Mouse (Mus musculus): ENCODE results near the gene Hist2h2bb. TPM values are rescaled to one million over a fixed set of nuclear protein-coding genes. Genes with fewer than 3 reads are reported as not detected.

Gene Hist2h2bb
- polyA plus RNA-seq, 1 experiment, result 3.6 TPM

DNA sequence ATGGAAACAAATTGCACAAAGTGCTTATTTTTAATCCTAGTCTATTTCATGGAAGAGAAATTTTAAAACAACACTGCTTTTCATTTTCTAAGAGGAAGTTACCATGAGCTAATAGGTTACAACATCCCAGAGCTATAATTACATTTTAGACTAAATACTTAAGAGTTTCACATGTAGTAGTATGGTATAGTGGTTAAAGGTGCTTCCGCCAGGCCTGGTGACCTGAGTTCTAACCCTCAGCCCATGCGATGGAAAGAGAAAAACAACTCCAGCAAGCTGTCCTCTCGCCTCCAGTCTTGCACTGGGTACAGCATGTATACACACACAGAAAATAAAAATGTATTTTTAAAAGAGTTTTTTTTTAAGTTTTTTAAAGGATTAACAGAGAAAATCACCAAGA, 17.8 kb upstream of the Hist2h2bb start:
- Histone ChIP-seq H3K4me3 (ENCODE audit: insufficient read depth, low read length) (no peak overlapping the region), H3K27ac (ENCODE audit: insufficient read depth, low read depth, low read length) (peak overlapping the region; percentile 95), H3K4me1 (ENCODE audit: control insufficient read depth, insufficient read depth, low read length) (peaks cover 37% of the 10 kb centered on the region)
- TF ChIP-seq CTCF (IDR thresholded peaks at IDR 0.05; ENCODE audit: low read depth, low read length) (no peak), POLR2A (IDR thresholded peaks at IDR 0.05; ENCODE audit: borderline replicate concordance, low read depth, low read length) (no peak)

DNA sequence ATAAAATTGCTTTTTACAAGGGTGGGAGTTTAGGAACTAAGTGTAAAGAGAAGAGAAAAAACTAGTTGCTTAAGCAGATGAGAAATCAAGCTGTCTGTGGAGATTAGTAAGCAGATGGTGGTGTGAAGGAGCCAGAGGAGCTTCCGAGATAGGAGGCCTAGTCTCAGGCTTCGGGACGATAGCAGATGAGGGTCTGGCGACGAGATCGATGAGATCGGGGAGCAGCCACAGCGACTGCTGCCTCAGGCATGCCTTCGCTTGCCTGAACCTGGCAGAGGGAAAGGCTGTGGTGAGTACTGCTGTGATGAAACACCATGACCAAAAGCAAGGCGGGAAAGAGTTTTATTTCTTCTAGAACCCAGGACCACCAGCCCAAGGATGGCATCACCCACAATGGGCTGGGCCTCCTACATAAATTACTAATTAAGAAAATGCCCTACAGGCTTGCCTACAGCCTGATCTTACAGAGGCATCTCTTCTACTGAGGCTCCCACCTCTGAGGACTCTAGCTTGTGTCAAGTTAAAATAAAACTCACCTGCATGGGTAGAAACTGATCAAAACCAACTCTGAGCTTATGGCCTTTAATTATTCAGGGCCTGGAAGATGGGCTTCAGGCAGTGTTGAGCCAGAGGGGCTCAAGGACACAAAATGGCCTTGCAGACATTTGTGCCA, 14.7 kb upstream of the Hist2h2bb start:
- H3K4me3 ChIP-seq (ENCODE audit: insufficient read depth, low read length), result no peak overlapping the region
- H3K4me1 ChIP-seq (ENCODE audit: control insufficient read depth, insufficient read depth, low read length), result peaks cover 36% of the 10 kb centered on the region
- TF ChIP-seq POLR2A (IDR thresholded peaks at IDR 0.05; ENCODE audit: borderline replicate concordance, low read depth, low read length) (no peak), CTCF (IDR thresholded peaks at IDR 0.05; ENCODE audit: low read depth, low read length) (no peak)
- no peak overlapping the region for H3K27ac ChIP-seq (ENCODE audit: insufficient read depth, low read depth, low read length)

DNA sequence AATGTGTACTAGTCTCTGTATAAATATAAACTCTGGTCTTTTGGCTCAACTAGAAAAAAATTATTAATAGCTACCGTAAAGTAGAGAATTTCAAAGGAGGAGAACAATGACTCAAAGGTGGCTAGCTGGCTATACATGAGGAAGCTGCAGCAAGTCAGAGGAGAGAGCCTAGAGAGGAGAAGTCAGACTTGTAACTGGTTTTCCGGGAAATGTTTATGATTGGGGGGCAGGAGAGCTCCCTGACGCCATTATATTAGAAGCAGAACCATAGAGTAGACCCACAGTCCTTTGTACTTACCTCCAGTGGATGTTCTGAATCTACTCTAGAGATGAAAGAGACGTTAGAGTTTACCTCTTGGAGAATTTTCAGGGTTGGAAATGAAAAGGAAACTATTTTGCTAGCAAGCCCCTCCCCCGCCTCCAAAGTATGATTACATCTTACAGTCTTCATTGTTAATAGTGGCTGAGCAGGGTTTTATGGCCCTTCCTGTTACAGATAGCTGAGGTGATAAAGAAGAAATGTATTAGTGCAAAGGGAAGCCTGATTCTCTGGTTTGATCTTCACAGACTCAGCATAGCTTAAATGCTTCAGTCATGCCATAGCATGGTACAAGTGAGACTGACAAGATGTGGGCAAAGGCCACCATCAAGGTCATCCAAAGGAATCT, 13.5 kb upstream of the Hist2h2bb start:
- no peak overlapping the region for H3K4me3 ChIP-seq (ENCODE audit: insufficient read depth, low read length)
- TF ChIP-seq POLR2A (IDR thresholded peaks at IDR 0.05; ENCODE audit: borderline replicate concordance, low read depth, low read length), result no peak
- no peak for TF ChIP-seq CTCF (IDR thresholded peaks at IDR 0.05; ENCODE audit: low read depth, low read length)

DNA sequence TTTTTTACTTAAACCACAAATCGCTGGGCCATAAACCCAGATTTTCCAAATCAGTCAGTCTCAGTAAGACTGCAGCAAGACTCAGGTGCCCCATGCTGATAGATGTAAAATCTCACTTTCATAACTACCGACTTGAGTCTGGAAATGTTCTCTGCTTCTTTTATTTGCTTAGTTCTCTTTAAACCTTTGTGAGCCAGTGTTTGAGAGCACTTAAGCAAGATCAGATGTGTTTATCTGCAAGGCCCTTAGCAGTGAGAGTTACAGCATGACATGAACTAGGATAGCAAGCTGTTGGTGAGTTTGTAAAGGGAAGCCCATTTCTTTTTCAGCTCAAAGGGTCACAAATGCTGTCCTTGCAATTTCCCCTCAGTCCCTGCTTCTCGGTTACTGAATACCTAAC, 12.4 kb upstream of the Hist2h2bb start:
- TF ChIP-seq CTCF (IDR thresholded peaks at IDR 0.05; ENCODE audit: low read depth, low read length), result no peak
- H3K27ac ChIP-seq (ENCODE audit: insufficient read depth, low read depth, low read length), result no peak overlapping the region
- H3K4me3 ChIP-seq (ENCODE audit: insufficient read depth, low read length), result no peak overlapping the region
- H3K4me1 ChIP-seq (ENCODE audit: control insufficient read depth, insufficient read depth, low read length), result peaks cover 31% of the 10 kb centered on the region

More for the DNA sequence above, 13.5 kb upstream of the Hist2h2bb start:
- Histone ChIP-seq H3K27ac (ENCODE audit: insufficient read depth, low read depth, low read length) (peak overlapping the region; percentile 41), H3K4me1 (ENCODE audit: control insufficient read depth, insufficient read depth, low read length) (peaks cover 26% of the 10 kb centered on the region)

DNA sequence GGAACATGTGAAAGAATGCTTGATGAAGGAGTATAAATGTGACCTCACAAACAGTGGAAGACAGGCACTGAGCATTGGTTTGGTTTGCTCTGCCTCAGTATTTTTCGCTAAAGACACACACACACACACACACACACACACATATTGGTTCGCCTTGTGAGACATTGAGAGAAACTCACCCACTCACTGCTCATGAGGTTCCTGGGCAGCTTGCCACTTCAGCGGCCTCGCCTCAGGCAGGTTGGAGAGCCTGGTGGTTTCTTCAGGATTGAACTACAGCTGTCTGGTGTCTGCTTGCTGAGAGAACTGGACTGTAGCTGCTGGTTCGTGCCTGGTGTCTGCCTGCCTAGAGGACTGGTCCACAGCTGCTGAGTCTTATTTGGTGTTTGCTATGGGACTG, 9.3 kb upstream of the Hist2h2bb start:
- TF ChIP-seq CTCF (IDR thresholded peaks at IDR 0.05; ENCODE audit: low read depth, low read length) (no peak), POLR2A (IDR thresholded peaks at IDR 0.05; ENCODE audit: borderline replicate concordance, low read depth, low read length) (no peak)
- peaks cover 28% of the 10 kb centered on the region for H3K4me1 ChIP-seq (ENCODE audit: control insufficient read depth, insufficient read depth, low read length)

DNA sequence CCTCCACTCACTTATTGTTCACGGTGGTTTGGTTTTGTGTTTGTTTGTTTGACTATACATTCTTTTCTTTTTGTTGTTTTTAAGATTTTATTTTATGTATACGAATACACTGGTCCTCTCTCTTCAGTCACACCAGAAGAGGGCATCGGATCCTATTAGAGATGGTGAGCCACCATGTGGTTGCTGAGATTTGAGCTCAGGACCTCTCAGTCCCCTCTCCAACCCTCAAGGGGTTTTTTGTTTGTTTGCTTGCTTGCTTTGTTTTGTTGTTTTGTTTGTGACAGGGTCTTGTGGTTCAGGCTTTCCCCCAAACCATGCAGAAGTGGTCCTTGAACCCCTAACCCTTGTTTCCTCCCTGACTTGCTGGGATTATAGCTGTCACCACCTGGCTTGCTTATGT, 7.9 kb upstream of the Hist2h2bb start:
- TF ChIP-seq POLR2A (IDR thresholded peaks at IDR 0.05; ENCODE audit: borderline replicate concordance, low read depth, low read length), result no peak
- TF ChIP-seq CTCF (IDR thresholded peaks at IDR 0.05; ENCODE audit: low read depth, low read length), result no peak
- H3K27ac ChIP-seq (ENCODE audit: insufficient read depth, low read depth, low read length), result peak overlapping the region; percentile 93
- H3K4me3 ChIP-seq (ENCODE audit: insufficient read depth, low read length), result peak overlapping the region; percentile 76
- H3K4me1 ChIP-seq (ENCODE audit: control insufficient read depth, insufficient read depth, low read length), result peaks cover 24% of the 10 kb centered on the region

More for the DNA sequence above, 9.3 kb upstream of the Hist2h2bb start:
- Histone ChIP-seq H3K27ac (ENCODE audit: insufficient read depth, low read depth, low read length) (no peak overlapping the region), H3K4me3 (ENCODE audit: insufficient read depth, low read length) (no peak overlapping the region)

DNA sequence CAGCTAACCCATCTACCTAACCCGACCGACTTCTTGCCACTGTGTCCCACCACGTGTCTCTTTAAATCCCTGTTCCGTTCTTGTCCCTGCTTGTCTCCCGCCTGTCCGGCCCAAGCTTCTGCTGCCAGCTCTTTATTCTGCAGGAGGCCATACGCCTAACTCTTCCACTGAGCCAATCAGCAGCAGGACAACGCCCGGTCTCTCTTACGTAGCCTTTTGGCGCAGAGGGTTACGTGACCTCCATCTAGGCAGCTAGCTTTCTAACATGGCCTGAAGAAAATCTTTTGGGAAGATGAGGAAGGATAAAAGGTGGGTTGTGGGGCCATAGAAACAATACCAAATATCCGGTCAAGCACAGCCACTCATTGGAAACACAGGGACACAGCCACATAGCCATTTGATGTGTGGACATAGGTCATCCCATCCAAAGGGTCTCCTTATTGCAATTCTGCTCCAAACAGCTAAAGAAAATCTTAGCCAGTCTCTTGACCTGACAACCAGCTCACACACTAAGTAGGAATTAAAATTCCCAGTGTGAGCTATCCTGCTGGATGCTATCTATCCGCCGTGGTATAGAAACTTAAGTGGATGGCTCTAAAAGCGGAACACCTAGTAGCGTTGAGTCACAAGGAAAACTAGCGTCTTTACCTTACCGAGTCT, 7.2 kb upstream of the Hist2h2bb start:
- Histone ChIP-seq H3K27ac (ENCODE audit: insufficient read depth, low read depth, low read length) (peak overlapping the region; percentile 93), H3K4me1 (ENCODE audit: control insufficient read depth, insufficient read depth, low read length) (peaks cover 24% of the 10 kb centered on the region)
- TF ChIP-seq POLR2A (IDR thresholded peaks at IDR 0.05; ENCODE audit: borderline replicate concordance, low read depth, low read length) (no peak), CTCF (IDR thresholded peaks at IDR 0.05; ENCODE audit: low read depth, low read length) (no peak)

DNA sequence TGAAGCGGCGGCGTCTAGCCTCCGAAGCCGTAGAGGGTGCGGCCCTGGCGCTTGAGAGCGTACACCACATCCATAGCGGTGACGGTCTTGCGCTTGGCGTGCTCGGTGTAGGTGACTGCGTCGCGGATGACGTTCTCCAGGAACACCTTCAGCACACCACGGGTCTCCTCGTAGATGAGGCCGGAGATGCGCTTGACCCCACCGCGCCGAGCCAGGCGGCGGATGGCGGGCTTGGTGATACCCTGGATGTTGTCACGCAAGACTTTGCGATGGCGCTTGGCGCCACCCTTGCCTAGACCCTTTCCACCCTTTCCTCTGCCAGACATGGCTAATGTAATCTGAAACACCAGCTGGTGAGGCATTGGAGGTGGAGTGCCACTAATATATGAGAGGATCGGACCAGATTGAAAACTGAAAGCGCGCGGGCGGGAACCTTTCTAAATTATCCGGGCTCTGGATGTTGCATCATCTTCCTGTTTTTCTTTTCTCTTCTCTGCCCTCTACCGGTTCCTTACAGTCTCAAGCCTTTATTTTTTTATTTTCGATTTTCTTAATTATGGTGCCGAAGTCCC, 6.5 kb upstream of the Hist2h2bb start, which contains the start of gene Hist2h4:
Gene Hist2h4, minus strand, starts transcription at position 333 of the 572 bp plus-strand sequence.
- Histone ChIP-seq H3K27ac (ENCODE audit: insufficient read depth, low read depth, low read length) (peak within 1 kb of the TSS; percentile 94), H3K4me3 (ENCODE audit: insufficient read depth, low read length) (peak within 1 kb of the TSS; percentile 76), H3K4me1 (ENCODE audit: control insufficient read depth, insufficient read depth, low read length) (peaks cover 28% of the 10 kb centered on the region)
- TF ChIP-seq POLR2A (IDR thresholded peaks at IDR 0.05; ENCODE audit: borderline replicate concordance, low read depth, low read length) (peak; percentile 95), CTCF (IDR thresholded peaks at IDR 0.05; ENCODE audit: low read depth, low read length) (no peak)

More for the DNA sequence above, 7.2 kb upstream of the Hist2h2bb start:
- H3K4me3 ChIP-seq (ENCODE audit: insufficient read depth, low read length), result peak overlapping the region; percentile 76

DNA sequence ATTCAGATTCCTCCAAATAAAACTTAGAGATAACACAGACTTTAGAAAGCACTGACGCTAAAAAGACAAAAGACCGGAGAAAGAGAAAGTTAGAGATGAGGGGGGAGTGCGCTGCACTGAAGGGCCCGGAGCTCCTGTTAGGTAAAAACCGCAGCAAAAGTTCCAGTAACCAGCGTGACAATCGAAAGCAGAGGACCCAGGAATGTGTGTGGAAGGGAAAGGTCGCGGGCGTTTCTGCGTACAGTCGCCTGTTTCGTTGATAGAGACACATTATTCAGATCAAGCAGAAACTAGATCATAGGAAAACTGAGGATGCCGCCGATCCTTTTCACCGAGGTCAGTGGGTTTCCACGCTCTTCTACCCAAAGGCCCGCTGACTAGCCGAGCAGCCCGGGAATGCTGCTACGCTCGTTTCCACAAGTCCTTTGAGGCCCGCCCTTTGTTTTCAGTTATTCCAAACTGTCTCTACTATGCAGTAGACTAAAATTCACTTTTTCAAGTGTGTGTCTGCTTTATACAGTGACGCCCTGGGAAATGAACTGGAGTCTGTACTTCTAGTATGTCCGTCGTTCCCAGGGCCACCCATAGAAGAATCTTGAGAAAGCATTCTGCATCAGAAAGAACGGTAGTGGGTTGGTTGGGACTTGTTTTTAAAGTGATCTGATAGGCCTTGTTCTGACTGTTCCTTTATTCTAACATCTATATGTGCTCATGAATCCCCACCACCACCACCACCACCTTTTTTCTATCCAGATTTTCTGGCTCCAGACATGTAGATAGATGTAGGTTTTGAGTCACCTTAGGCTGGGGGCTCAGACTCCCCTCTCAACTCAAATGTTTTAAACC, 5.8 kb upstream of the Hist2h2bb start:
- Histone ChIP-seq H3K4me3 (ENCODE audit: insufficient read depth, low read length) (peak overlapping the region; percentile 71), H3K4me1 (ENCODE audit: control insufficient read depth, insufficient read depth, low read length) (peaks cover 28% of the 10 kb centered on the region), H3K27ac (ENCODE audit: insufficient read depth, low read depth, low read length) (peak overlapping the region; percentile 94)
- 0 out of 2 replicates have a peak, but pooled peaks have one; percentile 51 for TF ChIP-seq POLR2A (IDR thresholded peaks at IDR 0.05; ENCODE audit: borderline replicate concordance, low read depth, low read length)
- TF ChIP-seq CTCF (IDR thresholded peaks at IDR 0.05; ENCODE audit: low read depth, low read length), result no peak; the same call in 1 of the 2 replicates

All from bone marrow macrophage, adult 2 months (primary cell).